Mouse (Mus musculus) monocyte, adult 5-6 weeks (primary cell): ENCODE measurements around the gene Gm28035. TPM values are rescaled to one million over a fixed set of nuclear protein-coding genes. Genes with fewer than 3 reads are reported as not detected.

Source experiments
- ATAC-seq: fragments of 153-309, 156-312 bp; replicated peaks from 2 replicates; pipeline ENCODE4 v1.8.0; 2017; ENCODE audit warnings: mild to moderate bottlenecking; ENCODE audit not compliant: low TSS enrichment, insufficient number of reproducible peaks, severe bottlenecking, poor library complexity, low FRiP score
- total RNA-seq: library from RNA; stranded (forward); fragments of 200-1000, 200-491, 200-594 nt; gene quantifications from 3 replicates; pipeline ENCODE4 v1.2.3, GENCODE M21; 2017

The Gm28035 gene
- total RNA-seq, 1 experiment from 2014 or later = not detected

- no peak for ATAC-seq
Observed at GRCm38 (mm10) chr2:30258600-30258999, 18.2 kb downstream of the Gm28035 start.

DNA sequence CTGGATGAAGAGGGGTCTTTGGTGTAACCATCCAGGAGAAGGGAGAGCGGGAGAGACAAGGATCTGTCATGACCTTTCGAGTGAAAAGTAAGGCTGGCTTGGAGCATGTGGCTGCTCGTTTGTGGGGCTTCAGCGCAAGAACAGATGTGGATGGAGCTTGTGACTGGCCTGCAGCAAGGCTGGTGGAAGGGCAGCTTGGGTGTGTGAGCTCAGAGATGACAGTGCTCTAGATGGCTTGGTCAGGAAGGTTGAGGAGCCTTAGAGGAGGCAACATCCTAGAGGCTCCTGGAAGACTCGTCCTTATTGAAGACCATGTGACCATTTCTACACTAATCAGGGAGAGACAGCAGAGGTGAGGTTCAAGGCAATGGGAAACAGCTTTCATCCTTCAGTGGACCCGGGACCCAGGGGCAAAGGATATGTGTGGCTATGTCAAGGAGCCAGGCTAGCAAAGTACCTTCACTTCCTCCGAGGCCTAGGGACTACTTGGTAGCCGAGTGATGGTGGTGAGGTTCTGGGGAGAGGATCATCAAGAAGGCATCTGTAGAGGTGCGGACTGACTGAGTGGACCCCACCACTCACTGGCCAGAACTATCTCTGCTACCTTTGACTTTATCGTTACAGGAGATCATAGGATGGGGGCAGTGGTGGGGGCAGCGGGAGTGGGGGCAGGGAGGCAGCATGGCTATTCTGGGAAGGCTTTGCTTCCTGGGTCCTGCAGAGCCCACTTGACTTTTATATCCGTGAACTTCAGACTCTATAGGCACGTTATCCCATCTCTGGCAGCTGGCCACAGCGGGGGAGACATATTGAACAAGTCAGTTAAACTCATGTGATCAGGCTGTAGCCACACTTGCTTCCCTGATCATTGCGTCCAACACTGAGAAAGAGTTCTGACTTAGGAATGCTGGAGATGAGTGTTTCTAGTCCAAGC is 19.0 kb downstream of the Gm28035 start:
- ATAC-seq = no peak

- ATAC-seq = no peak
Observed at GRCm38 (mm10) chr2:30261064-30261736, 20.8 kb downstream of the Gm28035 start.

DNA sequence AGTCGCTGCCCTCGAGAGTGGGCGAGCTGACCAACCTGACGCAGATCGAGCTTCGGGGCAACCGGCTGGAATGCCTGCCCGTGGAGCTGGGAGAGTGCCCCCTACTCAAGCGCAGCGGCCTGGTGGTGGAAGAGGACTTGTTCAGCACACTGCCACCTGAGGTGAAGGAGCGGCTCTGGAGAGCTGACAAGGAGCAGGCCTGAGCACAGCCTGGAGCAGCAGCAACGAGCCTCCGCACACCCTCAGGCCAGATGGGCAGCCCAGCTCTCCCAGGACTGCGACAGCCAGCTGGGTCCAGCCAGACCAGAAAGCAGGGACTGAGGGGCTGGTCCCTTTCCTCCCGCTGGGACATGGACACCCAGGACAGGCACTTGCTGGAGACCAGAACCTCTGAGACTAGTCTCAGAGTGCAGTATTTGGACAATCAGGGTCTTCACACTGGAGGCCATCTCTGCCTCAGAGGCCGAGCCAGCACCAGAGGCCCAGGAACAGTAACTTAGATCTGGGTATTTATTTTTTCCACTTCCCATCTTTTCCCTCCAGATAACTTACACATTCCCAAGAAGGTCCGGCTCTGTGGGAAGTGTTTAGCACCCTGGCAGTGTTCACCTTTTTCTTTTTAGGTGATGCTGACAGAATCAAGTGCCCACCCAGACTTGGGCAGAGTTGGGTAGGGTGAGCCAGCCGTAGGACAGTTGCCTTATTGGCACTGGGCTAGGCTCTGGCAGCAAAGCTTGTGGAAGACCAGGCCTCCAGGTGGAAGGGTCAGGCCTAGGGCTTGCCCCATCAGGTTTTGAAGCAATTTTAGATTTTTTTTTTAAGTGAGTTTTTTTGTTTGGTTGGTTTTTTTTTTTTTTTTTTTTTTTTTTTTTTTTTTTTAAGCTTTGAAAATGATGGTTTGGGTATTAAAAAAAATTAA is 21.8 kb downstream of the Gm28035 start:
- no peak for ATAC-seq

GRCm38 (mm10) chr2:30262840-30263441 is 22.6 kb downstream of the Gm28035 start:
- no peak for ATAC-seq

DNA sequence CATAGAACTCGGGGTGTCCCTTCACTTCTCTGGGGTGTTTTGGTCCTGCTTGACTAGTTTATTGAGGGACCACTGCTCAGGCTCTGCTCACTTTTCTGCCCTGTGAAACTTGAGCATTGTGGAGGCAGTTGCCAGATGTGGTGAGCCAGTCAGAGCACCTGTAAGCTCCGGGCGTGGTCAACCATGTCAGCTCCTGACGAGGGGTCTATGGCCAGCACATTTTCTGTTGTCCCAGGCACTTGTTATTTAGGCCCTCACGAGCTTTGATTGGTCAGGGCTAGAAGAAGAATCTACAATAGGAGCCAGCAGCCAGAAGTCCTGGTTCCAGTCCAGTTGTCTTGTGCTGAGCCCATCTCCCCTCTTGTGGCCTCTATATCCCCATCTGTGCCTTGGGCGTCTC is 23.4 kb downstream of the Gm28035 start:
- no peak for ATAC-seq

DNA sequence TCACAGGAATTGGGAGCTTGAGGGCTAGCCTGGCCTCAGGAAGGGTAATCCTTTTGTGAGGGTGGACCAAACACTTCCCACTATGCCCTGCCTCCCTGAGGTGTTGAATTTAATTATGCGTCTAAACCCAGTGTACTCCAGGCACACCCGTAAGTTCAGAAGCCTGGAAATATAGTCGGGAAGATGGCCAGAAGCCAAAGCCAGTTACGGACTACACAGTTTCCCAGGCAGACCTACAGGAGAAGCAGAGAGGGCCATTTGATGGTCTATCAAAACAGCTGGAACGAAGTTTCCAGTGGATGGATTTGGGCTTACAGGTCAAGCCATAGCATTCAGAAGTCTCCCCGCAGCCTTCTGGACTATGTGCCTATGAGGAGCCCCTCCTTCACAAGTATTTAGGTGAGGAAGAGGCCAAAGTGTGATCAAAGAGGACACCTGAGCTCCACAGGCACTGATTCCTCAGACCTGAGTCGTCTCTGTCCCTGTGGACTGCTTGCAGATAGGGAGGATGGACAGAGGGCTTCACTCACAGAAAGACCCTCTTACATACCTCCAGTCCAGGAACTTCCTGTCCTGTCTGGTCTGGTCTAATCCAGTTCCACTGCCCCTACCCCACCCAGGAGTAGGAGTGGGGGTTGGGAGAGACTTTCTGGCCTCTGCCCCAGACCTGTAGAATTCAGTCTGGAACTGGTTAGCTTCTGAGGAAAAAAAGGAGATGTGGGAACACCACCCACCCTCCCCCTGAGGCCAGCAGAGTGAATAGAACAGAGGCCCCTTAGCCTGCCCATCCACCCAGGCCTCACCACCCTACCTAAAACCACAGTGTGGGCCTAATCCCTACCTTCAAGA is 24.5 kb downstream of the Gm28035 start:
- ATAC-seq = no peak

- ATAC-seq = no peak
Observed at GRCm38 (mm10) chr2:30265767-30266253, 25.4 kb downstream of the Gm28035 start, which contains the start of gene Phyhd1. TSS of gene Phyhd1 (plus strand) at chr2:30266203.

GRCm38 (mm10) chr2:30266392-30266941 is 26.1 kb downstream of the Gm28035 start:
- ATAC-seq = no peak

DNA sequence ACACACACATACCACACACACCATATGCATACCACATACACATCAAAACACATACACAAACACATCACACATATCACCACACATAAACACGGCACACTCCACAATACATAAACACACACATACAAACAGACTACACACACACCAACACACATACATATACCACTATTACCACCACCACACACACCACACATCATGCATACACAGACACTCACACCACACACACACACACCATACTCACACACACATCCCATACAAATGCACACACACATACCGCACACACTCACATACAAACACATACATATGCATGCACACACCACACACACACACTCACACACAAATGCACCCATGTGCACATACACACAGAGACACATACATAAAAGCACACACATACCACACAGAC is 27.1 kb downstream of the Gm28035 start:
- no peak for ATAC-seq

GRCm38 (mm10) chr2:30268371-30268770 is 28.0 kb downstream of the Gm28035 start:
- no peak for ATAC-seq

- ATAC-seq = no peak
Observed at GRCm38 (mm10) chr2:30269241-30269990, 29.0 kb downstream of the Gm28035 start.

DNA sequence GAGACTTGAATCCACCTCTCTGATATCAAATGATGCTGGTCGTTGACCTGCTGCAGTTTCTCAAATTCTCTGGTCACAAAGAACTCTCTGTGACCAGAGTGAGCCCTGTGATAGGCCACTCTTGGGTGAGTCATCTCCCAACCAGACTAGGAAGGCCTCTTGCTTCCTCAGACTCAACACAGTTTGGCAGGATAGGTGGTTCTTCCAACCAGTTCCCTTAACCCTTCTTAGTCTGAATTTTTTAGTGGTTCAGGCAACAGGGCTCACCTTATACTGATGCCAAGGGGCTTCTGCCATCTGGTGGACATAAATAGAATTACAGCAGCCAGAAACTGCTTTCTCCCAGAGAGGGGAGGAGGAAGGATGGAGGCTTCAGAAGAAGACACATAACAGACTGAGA is 29.8 kb downstream of the Gm28035 start:
- ATAC-seq = peak; percentile 82

GRCm38 (mm10) chr2:30280743-30281142 is 40.4 kb downstream of the Gm28035 start, which contains the start of gene Gm28038:
TSS of gene Gm28038 (plus strand) at chr2:30281043.
- no peak for ATAC-seq

DNA sequence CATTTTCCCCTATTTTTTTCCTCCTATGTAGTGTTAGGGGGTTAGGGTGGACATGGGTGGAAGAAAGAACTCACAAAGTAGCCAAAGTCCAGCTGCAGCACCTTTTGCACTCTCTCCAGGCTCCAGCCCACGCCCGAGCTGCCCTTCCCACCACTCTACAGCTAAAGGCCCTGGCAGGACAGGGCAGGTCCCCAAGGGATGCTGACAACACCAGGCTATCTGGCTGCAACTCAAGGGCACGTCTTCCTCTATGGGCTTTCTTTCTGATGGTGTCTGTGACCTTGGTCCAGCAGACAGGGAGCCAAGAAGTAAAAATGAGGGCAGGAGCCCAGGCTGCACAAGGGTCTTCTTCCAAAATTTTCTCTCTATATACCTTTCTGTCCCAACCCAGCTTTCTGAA is 41.3 kb downstream of the Gm28035 start:
- ATAC-seq = no peak

DNA sequence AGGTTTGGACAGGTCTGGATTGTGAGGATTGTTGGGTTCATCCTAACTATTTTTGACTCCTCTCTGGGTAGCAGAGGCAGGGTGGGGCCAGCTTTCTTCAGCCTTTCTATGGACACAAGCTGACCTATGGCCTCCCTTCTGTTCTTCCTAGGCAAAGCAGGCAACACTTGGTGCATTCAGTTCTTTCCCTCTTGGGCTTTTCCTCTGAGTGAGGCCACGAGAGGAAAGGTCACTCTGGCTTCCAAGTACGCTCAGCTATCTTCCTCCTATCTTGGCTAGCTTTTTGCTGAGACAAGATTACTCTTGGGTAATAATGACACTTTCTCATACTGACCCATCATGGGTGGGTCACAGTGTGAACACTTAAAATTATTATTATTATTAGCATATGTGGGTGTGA is 42.8 kb downstream of the Gm28035 start:
- no peak for ATAC-seq

DNA sequence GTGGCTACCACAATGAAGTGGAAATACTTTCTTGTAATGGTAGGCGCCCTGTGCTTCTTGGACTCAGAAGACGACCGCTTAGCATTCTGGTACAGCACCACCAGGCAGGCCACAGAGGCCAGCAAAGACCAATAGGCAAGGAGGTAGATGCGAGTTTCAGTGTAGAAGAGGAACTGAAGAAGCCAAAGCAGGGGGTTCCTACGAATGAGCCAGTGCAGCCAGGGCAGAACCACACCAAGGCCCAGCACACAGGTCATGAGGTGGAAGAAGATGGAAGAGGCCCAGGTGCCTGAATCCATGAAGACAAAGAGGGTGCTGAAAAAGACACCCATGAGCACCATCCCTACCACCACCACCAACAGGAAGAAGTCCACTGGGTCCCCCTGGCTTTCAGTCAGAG is 44.6 kb downstream of the Gm28035 start:
- ATAC-seq = no peak
